Mouse (Mus musculus) midbrain, embryonic 10.5 days (tissue): ENCODE measurements around the gene Bicc1. TPM values are rescaled to one million over a fixed set of nuclear protein-coding genes. Genes with fewer than 3 reads are reported as not detected.

Source experiments
- DNase-seq: peaks from one replicate; pipeline ENCODE4 v3.0.0-alpha.2; 2017; ENCODE audit warnings: low spot score
- H3K27ac ChIP-seq: fragments of 300-500 bp; sonication (generic); replicated peaks from 2 replicates; pipeline ENCODE4 v1.5.1; 2016; ENCODE audit warnings: mild to moderate bottlenecking
- H3K27me3 ChIP-seq: fragments of 300-500 bp; sonication (generic); 2 replicates; pipeline ENCODE4 v1.6.1; 2016; ENCODE audit warnings: low read depth, mild to moderate bottlenecking; ENCODE audit not compliant: poor library complexity, severe bottlenecking
- H3K36me3 ChIP-seq: fragments of 300-500 bp; sonication (generic); 2 replicates; pipeline ENCODE4 v1.6.1; 2016; ENCODE audit warnings: mild to moderate bottlenecking, moderate library complexity
- H3K4me1 ChIP-seq: fragments of 300-500 bp; sonication (generic); 2 replicates; pipeline ENCODE4 v1.6.1; 2016
- H3K4me3 ChIP-seq: fragments of 300-500 bp; sonication (generic); 2 replicates; pipeline ENCODE4 v1.5.1; 2016; ENCODE audit warnings: mild to moderate bottlenecking, moderate library complexity
- H3K9me3 ChIP-seq: fragments of 300-500 bp; sonication (generic); replicated peaks from 2 replicates; pipeline ENCODE4 v1.6.1; 2016; ENCODE audit warnings: mild to moderate bottlenecking
- WGBS: fragments of 180-500 bp; shearing (Covaris S2); methylation state at CpG from one replicate; pipeline ENCODE4 v1.1.7; 2016; 5-methylcytosine and 5-hydroxymethylcytosine counted together
- polyA plus RNA-seq: library from polyadenylated mRNA; unstranded; fragments of >200 nt; fragmentation: Nextera tagmentation; extraction: Ambion mirVana; gene quantifications from 2 replicates; pipeline ENCODE4 v1.2.1, GENCODE M21; 2016

Bicc1 gene
- polyA plus RNA-seq, 1 experiment from 2014 or later, result 4.1 TPM

GRCm38 (mm10) chr10:70878046-70878445 is 281.5 kb downstream of the Bicc1 start:
- DNase-seq, result no peak
- Histone ChIP-seq H3K4me3 (no peak overlapping the region), H3K4me1 (peaks cover 4% of the 10 kb centered on the region; the same call in 1 of the 2 replicates), H3K27ac (no peak overlapping the region), H3K36me3 (no peaks in the 10 kb centered on the region), H3K9me3 (no peaks in the 10 kb centered on the region), H3K27me3 (no peaks in the 10 kb centered on the region)
- 88% methylated on average over 1 of the region's 1 CpGs for WGBS

GRCm38 (mm10) chr10:70877631-70878030 is 281.9 kb downstream of the Bicc1 start:
- 89% methylated on average over 8 of the region's 8 CpGs for WGBS

GRCm38 (mm10) chr10:70876522-70876921 is 283.0 kb downstream of the Bicc1 start:
- Histone ChIP-seq H3K36me3 (no peaks in the 10 kb centered on the region), H3K4me3 (no peak overlapping the region), H3K9me3 (no peaks in the 10 kb centered on the region), H3K27ac (no peak overlapping the region), H3K27me3 (no peaks in the 10 kb centered on the region), H3K4me1 (peaks cover 4% of the 10 kb centered on the region; the same call in 1 of the 2 replicates)
- 84% methylated on average over 9 of the region's 9 CpGs for WGBS
- no peak for DNase-seq

More at GRCm38 (mm10) chr10:70877631-70878030, 281.9 kb downstream of the Bicc1 start:
- Histone ChIP-seq H3K4me1 (peaks cover 4% of the 10 kb centered on the region; the same call in 1 of the 2 replicates), H3K27ac (no peak overlapping the region), H3K27me3 (no peaks in the 10 kb centered on the region), H3K9me3 (no peaks in the 10 kb centered on the region), H3K36me3 (no peaks in the 10 kb centered on the region), H3K4me3 (no peak overlapping the region)
- no peak for DNase-seq

GRCm38 (mm10) chr10:70876119-70876518 is 283.4 kb downstream of the Bicc1 start:
- Histone ChIP-seq H3K27ac (no peak overlapping the region), H3K36me3 (no peaks in the 10 kb centered on the region), H3K9me3 (no peaks in the 10 kb centered on the region), H3K4me1 (peaks cover 4% of the 10 kb centered on the region; the same call in 1 of the 2 replicates), H3K27me3 (no peaks in the 10 kb centered on the region), H3K4me3 (no peak overlapping the region)
- WGBS, result 75% methylated on average over 8 of the region's 8 CpGs
- peak; percentile 26 for DNase-seq

- H3K36me3 ChIP-seq, result no peaks in the 10 kb centered on the region
- 58% methylated on average over 12 of the region's 12 CpGs for WGBS
- H3K27ac ChIP-seq, result no peak overlapping the region
- no peaks in the 10 kb centered on the region for H3K27me3 ChIP-seq
- no peak overlapping the region for H3K4me3 ChIP-seq
- no peaks in the 10 kb centered on the region for H3K9me3 ChIP-seq
- DNase-seq, result peak; percentile 27
- peaks cover 4% of the 10 kb centered on the region; the same call in 1 of the 2 replicates for H3K4me1 ChIP-seq
Observed at GRCm38 (mm10) chr10:70874994-70875538, 284.4 kb downstream of the Bicc1 start.

Other genes with a start within 250 kb of the Bicc1 start
- gene Tfam, start 78.6 kb upstream of the Bicc1 start, polyA plus RNA-seq, result 74.9 and 85.2 TPM in 2 replicates
- 100 and 117 TPM in 2 replicates for gene Ube2d1, start 125.6 kb upstream of the Bicc1 start, polyA plus RNA-seq
- 153 and 154 TPM in 2 replicates for gene Cisd1, start 185.3 kb upstream of the Bicc1 start, polyA plus RNA-seq
- 19.1 and 20.2 TPM in 2 replicates for gene Ipmk, start 188.1 kb upstream of the Bicc1 start, polyA plus RNA-seq